Mouse (Mus musculus) T-helper 17 cell (primary cell): ENCODE measurements around the gene Kirrel3.

Experiments used
- in situ Hi-C, 2 experiments: fragments of 300-600 bp; cut with MboI, MseI; formaldehyde crosslinking; loops; 1 replicate in 1 of 2; 2 replicates in 1 of 2; pipeline ENCODE4 v1.15.1; 2025; ENCODE audit warnings: high pct_unique_total_duplicates in 2 of 2

Kirrel3 gene

GRCm38 (mm10) chr9:34882211-34882610, 396.5 kb downstream of the Kirrel3 start:
- in situ Hi-C loops, result no loop called here

GRCm38 (mm10) chr9:34883122-34883521, 397.4 kb downstream of the Kirrel3 start:
- in situ Hi-C loops, result no loop called here

GRCm38 (mm10) chr9:34884325-34884724, 398.6 kb downstream of the Kirrel3 start:
- in situ Hi-C loops, result no loop called here

GRCm38 (mm10) chr9:34884942-34885341, 399.2 kb downstream of the Kirrel3 start:
- in situ Hi-C loops, result no loop called here

GRCm38 (mm10) chr9:34886746-34887145, 401.1 kb downstream of the Kirrel3 start:
- in situ Hi-C loops, result no loop called here

- in situ Hi-C loops, result no loop called here
Observed at GRCm38 (mm10) chr9:34887196-34887595, 401.5 kb downstream of the Kirrel3 start.

- in situ Hi-C loops, result no loop called here
Observed at GRCm38 (mm10) chr9:34888298-34888697, 402.6 kb downstream of the Kirrel3 start.

- in situ Hi-C loops, result loop anchor here in 1 of 2 experiments (10.0 kb wide), 1 partner anchor 1426 kb away; no protein-coding TSS in a partner anchor
Observed at GRCm38 (mm10) chr9:34901216-34901615, 415.5 kb downstream of the Kirrel3 start.

- in situ Hi-C loops, result loop anchor here in 1 of 2 experiments (10.0 kb wide), 1 partner anchor 1427 kb away; no protein-coding TSS in a partner anchor
Observed at GRCm38 (mm10) chr9:34901888-34902287, 416.2 kb downstream of the Kirrel3 start.

- in situ Hi-C loops, result loop anchor here in 1 of 2 experiments (10.0 kb wide), 1 partner anchor 1430 kb away; no protein-coding TSS in a partner anchor
Observed at GRCm38 (mm10) chr9:34905164-34905563, 419.5 kb downstream of the Kirrel3 start.

GRCm38 (mm10) chr9:34908040-34908439, 422.3 kb downstream of the Kirrel3 start:
- in situ Hi-C loops, result loop anchor here in 1 of 2 experiments (10.0 kb wide), 1 partner anchor 1433 kb away; no protein-coding TSS in a partner anchor

- in situ Hi-C loops, result no loop called here
Observed at GRCm38 (mm10) chr9:34911838-34912237, 426.1 kb downstream of the Kirrel3 start.

- in situ Hi-C loops, result no loop called here
Observed at GRCm38 (mm10) chr9:34912273-34912972, 426.7 kb downstream of the Kirrel3 start.

GRCm38 (mm10) chr9:34912996-34913395, 427.3 kb downstream of the Kirrel3 start:
- in situ Hi-C loops, result no loop called here

- in situ Hi-C loops, result no loop called here
Observed at GRCm38 (mm10) chr9:34918976-34919375, 433.3 kb downstream of the Kirrel3 start.

GRCm38 (mm10) chr9:34920116-34920515, 434.4 kb downstream of the Kirrel3 start:
- in situ Hi-C loops, result no loop called here

- in situ Hi-C loops, result no loop called here
Observed at GRCm38 (mm10) chr9:34921941-34922340, 436.2 kb downstream of the Kirrel3 start.

- in situ Hi-C loops, result no loop called here
Observed at GRCm38 (mm10) chr9:34922716-34923115, 437.0 kb downstream of the Kirrel3 start.

- in situ Hi-C loops, result no loop called here
Observed at GRCm38 (mm10) chr9:34923134-34923931, 437.6 kb downstream of the Kirrel3 start.

- in situ Hi-C loops, result no loop called here
Observed at GRCm38 (mm10) chr9:34925616-34926015, 439.9 kb downstream of the Kirrel3 start.

GRCm38 (mm10) chr9:34930371-34930770, 444.7 kb downstream of the Kirrel3 start:
- in situ Hi-C loops, result no loop called here

- in situ Hi-C loops, result no loop called here
Observed at GRCm38 (mm10) chr9:34938140-34938539, 452.4 kb downstream of the Kirrel3 start.
